Mouse (Mus musculus): ENCODE data around the gene Cers5. TPM values are rescaled to one million over a fixed set of nuclear protein-coding genes. Genes with fewer than 3 reads are reported as not detected.
"Not testable (repeated sequence)": the region's sequence is repeated elsewhere in the genome, so short reads cannot be mapped to it uniquely, and the experiment has no call there.

Gene Cers5
- polyA plus RNA-seq, 1 experiment from 2014 or later: 80.6 TPM

DNA sequence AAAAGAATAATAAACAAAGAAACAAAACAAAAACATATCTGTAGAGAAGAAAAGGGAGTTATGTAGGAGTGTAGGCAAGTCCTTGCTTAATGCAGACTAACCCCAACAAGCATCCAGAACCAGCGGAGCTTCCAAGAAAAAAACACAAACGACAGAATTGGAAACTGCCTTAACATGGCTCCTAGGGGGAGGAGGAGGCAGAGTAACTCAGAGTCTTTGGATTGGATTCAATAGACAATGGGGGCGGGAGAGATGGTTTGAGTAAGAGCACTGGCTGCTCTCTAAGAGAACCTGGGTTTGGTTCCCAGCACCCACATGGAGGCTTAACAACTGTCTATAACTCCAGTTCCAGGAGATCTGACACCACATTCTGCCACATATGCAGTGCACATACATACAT, 41.0 kb downstream of the Cers5 start:
- WGBS: 92% methylated on average over 3 of the region's 3 CpGs

DNA sequence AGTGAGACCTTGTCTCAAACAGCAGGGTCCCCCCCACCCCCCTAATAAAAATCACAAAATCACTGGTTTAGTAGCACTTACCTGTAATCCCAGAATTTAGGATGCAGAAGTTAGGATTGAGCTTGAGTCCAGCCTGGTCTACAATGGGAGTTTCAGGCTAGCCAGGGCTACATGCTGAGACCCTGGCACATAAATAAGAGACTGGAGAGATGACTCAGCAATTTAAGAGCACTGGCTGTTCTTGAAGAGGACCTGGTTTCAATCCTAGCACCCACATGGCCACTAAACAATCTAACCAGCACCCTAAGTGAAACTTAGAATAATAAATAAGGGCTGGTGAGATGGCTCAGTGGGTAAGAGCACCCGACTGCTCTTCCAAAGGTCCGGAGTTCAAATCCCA, 41.5 kb downstream of the Cers5 start:
- no peak for ATAC-seq (ENCODE audit: low FRiP score, low read depth)
- Histone ChIP-seq H3K9me3 (peaks cover 5% of the 10 kb centered on the region), H3K9ac (no peak overlapping the region), H3K4me3 (no peak overlapping the region), H3K36me3 (peaks cover 83% of the 10 kb centered on the region), H3K27me3 (no peaks in the 10 kb centered on the region), H3K4me2 (replicated peaks) (no peak overlapping the region), H3K27ac (no peak overlapping the region), H3K4me1 (peaks cover 5% of the 10 kb centered on the region)
- WGBS: 95% methylated on average over 2 of the region's 2 CpGs

More for the DNA sequence above, 41.0 kb downstream of the Cers5 start:
- H3K4me3 ChIP-seq: no peak overlapping the region
- H3K9me3 ChIP-seq: peaks cover 5% of the 10 kb centered on the region
- peaks cover 88% of the 10 kb centered on the region for H3K36me3 ChIP-seq
- no peak for ATAC-seq (ENCODE audit: low FRiP score, low read depth)
- peaks cover 1% of the 10 kb centered on the region for H3K4me1 ChIP-seq
- no peak overlapping the region for H3K27ac ChIP-seq
- no peak overlapping the region for H3K4me2 ChIP-seq (replicated peaks)
- H3K9ac ChIP-seq: no peak overlapping the region
- H3K27me3 ChIP-seq: no peaks in the 10 kb centered on the region

DNA sequence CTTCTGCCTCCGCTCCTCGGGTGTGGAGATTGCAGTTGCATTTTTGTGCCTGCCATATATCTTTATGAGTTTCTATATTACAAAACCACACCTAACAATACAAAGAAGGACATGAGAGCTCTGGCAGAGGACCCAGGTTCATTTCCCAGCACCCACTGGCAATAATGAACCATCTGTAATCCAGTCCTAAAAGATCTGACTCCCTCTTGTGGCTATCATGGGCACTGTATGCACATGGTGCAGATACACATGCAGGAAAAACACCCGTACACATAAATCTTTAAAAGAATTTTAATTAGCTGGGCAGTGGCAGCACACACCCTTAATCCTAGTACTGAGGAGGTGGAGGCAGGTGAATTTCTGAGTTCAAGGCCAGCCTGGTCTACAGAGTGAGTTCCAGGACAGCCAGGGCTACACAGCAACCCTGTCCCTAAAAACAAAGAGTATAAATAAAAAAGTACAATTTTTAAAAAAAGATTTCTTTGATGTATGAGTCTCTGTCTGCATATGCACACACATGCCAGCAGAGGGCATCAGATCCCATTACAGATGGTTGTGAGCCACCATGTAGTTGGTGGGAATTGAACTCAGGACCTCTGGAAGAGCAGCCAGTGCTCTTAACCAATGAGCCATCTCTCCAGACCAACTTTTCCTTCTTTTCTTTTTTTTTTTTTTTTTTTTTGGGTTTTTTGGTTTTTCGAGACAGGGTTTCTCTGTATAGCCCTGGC, 43.5 kb downstream of the Cers5 start:
- peaks cover 5% of the 10 kb centered on the region for H3K9me3 ChIP-seq
- peaks cover 15% of the 10 kb centered on the region for H3K4me1 ChIP-seq
- no peaks in the 10 kb centered on the region for H3K27me3 ChIP-seq
- no peak for ATAC-seq (ENCODE audit: low FRiP score, low read depth)
- H3K27ac ChIP-seq: no peak overlapping the region
- 96% methylated on average over 3 of the region's 4 CpGs for WGBS
- peaks cover 64% of the 10 kb centered on the region for H3K36me3 ChIP-seq
- no peak overlapping the region for H3K9ac ChIP-seq
- H3K4me2 ChIP-seq (replicated peaks): no peak overlapping the region
- H3K4me3 ChIP-seq: no peak overlapping the region

DNA sequence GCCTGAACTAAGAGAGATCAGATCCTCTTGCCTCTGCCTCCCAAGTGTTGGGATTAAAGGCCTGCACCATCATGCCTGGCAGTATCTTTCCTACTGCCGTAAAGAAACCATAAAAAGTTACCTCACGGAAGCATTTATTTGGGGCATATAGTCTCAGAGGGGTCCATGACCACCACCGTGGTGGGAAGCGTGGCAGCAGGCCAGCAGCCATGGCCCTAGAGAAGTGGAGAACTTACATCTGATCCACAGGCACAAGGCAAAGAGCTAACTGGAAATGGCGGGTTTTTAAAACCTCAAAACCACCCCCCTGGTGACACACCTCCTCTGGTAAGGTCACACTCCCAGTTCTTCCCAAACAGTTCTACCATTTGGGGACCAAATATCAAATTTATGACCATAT, 44.5 kb downstream of the Cers5 start:
- ATAC-seq (ENCODE audit: low FRiP score, low read depth): no peak
- no peak overlapping the region for H3K4me2 ChIP-seq (replicated peaks)
- H3K36me3 ChIP-seq: peaks cover 54% of the 10 kb centered on the region
- WGBS: 80% methylated on average over 5 of the region's 5 CpGs
- no peaks in the 10 kb centered on the region for H3K27me3 ChIP-seq
- no peak overlapping the region for H3K27ac ChIP-seq
- no peak overlapping the region for H3K9ac ChIP-seq
- H3K4me1 ChIP-seq: peaks cover 25% of the 10 kb centered on the region
- H3K4me3 ChIP-seq: no peak overlapping the region
- H3K9me3 ChIP-seq: peaks cover 5% of the 10 kb centered on the region

DNA sequence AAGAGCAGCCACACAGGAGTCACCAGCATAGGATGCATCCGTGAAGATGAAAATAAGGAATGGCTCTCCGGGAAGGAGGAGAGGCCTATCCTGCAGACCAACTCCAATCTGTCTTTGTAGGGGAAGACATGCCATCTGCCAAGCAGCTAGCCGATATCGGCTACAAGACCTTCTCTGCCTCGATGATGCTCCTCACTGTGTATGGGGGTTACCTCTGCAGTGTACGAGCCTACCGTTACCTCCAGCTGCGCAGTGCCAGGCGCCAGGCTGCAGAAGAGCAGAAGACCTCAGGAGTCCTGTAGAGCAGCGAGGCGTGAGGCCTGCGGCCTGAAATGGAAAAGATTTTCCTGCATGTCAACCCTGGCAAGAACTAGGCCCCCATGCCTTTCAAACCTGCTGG, 45.2 kb downstream of the Cers5 start:
- WGBS: 97% methylated on average over 12 of the region's 12 CpGs
- Histone ChIP-seq H3K4me2 (replicated peaks) (no peak overlapping the region), H3K9ac (no peak overlapping the region), H3K9me3 (peaks cover 5% of the 10 kb centered on the region), H3K4me1 (peaks cover 27% of the 10 kb centered on the region), H3K27ac (no peak overlapping the region), H3K4me3 (no peak overlapping the region), H3K36me3 (peaks cover 47% of the 10 kb centered on the region), H3K27me3 (no peaks in the 10 kb centered on the region)
- ATAC-seq (ENCODE audit: low FRiP score, low read depth): no peak

DNA sequence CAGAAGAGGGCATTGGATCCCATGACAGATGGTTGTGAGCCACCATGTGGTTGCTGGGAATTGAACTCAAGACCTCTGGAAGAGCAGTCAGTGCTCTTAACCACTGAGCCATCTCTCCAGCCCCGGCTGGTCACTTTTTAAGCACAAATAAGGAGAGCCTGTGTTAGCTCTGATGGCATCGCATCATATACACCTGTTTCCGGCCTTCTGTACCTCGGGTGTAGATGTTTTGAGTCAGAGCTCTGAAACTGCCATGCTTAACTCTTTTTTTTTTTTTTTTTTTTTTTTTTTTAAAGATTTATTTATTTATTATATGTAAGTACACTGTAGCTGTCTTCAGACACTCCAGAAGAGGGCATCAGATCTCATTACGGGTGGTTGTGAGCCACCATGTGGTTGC, 45.6 kb downstream of the Cers5 start:
- WGBS: 86% methylated on average over 4 of the region's 5 CpGs
- H3K36me3 ChIP-seq: peaks cover 46% of the 10 kb centered on the region
- H3K27ac ChIP-seq; H3K4me3 ChIP-seq; H3K9ac ChIP-seq; H3K27me3 ChIP-seq; H3K9me3 ChIP-seq; ATAC-seq (ENCODE audit: low FRiP score, low read depth): not testable (repeated sequence)
- H3K4me1 ChIP-seq: peaks cover 27% of the 10 kb centered on the region
- peak overlapping the region; percentile 85; the same call in 1 of the 2 replicates for H3K4me2 ChIP-seq (replicated peaks)

DNA sequence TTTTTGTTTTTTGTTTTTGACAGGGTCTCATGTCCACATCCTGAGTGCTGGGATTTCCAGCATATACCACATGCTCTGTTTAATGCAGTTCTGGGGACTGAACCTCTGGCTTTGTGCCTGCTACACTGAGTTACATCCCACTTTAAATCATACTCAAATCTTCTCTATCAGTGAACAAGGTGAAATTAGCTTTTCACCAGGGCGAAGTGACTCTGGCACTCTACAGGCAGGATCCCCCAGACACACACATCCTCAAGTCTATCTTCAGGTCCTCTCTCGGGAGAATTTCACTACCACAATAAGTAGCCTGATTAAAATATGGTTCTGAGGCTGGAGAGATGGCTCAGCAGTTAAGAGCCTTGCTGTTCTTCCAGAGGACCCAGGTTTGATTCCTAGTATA, 46.1 kb downstream of the Cers5 start:
- Histone ChIP-seq H3K4me1 (peaks cover 27% of the 10 kb centered on the region), H3K9ac (peak overlapping the region; percentile 98), H3K36me3 (peaks cover 46% of the 10 kb centered on the region), H3K27me3 (no peaks in the 10 kb centered on the region), H3K4me2 (replicated peaks) (peak overlapping the region; percentile 85), H3K27ac (no peak overlapping the region), H3K4me3 (peak overlapping the region; percentile 96), H3K9me3 (peaks cover 5% of the 10 kb centered on the region)
- WGBS: 71% methylated on average over 2 of the region's 2 CpGs
- no peak for ATAC-seq (ENCODE audit: low FRiP score, low read depth)

DNA sequence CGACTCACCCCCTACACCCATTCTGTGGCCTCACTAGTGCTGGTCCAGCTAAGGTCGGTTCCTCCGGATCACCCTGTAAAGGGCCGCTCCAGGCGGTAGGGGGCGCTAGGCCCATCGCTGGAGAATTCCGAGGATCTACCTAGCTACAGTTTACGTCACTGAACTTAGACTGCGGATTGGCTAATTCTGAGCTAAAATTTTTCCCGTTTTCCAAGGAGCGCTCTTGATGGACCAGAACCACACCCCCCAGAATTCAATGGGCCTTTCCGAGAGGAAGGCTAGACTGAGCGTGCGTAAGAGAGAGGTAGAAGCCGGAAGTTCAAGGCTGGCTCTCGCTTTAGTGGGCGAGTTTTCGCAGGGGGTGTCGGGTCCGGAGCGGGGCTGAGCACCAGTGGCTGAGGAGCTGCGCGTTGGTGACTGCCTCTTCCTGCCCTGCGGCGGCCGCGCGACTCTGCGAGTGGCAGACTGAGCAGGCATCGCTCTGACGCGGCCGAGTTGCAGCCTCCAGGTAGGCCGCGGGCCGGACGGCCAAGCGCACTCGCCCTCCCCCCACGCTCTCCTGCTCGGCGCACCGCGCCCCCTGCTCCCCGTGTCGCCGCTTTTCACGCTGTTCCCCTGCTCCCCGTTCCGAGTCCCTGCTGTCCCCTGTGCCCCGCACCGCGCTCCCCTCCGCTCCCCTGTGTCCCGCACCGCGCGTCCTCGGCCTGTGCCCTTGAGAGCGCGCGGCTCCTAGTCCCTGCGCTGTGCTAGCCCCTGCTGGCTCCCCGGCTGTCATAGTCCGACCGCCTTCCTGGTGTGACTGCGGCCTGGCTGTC, 47.1 kb downstream of the Cers5 start, which contains the start of gene Cox14:
Gene Cox14, plus strand, starts transcription at position 278 of the 815 bp plus-strand sequence.
- Histone ChIP-seq H3K27me3 (no peaks in the 10 kb centered on the region), H3K4me2 (replicated peaks) (peak within 1 kb of the TSS; percentile 85), H3K4me3 (peak within 1 kb of the TSS; percentile 96), H3K27ac (peak within 1 kb of the TSS; percentile 93), H3K36me3 (peaks cover 43% of the 10 kb centered on the region), H3K9ac (peak within 1 kb of the TSS; percentile 98), H3K4me1 (peaks cover 27% of the 10 kb centered on the region), H3K9me3 (peaks cover 5% of the 10 kb centered on the region)
- ATAC-seq (ENCODE audit: low FRiP score, low read depth): peak; percentile 96
- WGBS: under 1% methylated on average over 68 of the region's 68 CpGs

DNA sequence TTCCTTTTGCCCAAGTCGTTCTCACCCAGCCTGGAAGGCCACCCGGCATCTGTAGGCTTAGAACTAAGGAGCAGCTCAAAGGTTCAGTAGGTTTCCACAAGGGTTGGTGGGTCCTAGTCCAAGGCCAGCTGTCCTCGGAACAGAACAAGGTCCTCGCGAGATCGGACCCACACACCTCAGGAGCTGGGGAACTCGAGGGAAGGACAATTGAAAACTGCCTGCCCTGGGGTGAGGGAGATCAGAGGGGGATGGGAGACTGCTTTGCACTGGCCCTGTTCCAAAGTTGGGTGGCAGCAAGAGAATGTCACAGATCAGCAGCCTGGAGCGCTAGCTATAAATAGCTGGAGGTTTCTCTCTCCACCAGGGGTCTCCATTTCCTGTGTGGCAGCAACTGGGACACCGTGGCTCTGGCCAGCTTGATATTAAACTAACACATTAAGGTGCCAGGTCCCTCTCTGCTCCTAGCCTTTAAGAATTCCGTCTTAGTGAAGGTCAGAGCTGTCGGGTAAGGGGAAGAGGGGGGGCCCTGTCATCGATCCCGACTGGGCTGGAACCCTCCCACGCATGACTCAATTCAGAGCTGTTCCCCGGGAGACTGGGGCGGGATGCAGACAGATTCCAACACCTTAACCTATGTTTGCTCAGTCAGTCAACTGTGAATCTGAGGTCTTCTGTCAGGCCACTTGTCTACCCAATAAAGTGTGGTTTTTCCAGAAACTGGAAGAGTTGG, 48.2 kb downstream of the Cers5 start:
- Histone ChIP-seq H3K4me3 (peak overlapping the region; percentile 96), H3K9me3 (peaks cover 5% of the 10 kb centered on the region), H3K27me3 (no peaks in the 10 kb centered on the region), H3K4me2 (replicated peaks) (peak overlapping the region; percentile 70), H3K27ac (peak overlapping the region; percentile 61), H3K36me3 (peaks cover 37% of the 10 kb centered on the region), H3K9ac (peak overlapping the region; percentile 48; the same call in 1 of the 2 replicates), H3K4me1 (peaks cover 27% of the 10 kb centered on the region)
- WGBS: 15% methylated on average over 16 of the region's 16 CpGs
- ATAC-seq (ENCODE audit: low FRiP score, low read depth): 0 out of 2 replicates have a peak, but pooled peaks have one; percentile 3

DNA sequence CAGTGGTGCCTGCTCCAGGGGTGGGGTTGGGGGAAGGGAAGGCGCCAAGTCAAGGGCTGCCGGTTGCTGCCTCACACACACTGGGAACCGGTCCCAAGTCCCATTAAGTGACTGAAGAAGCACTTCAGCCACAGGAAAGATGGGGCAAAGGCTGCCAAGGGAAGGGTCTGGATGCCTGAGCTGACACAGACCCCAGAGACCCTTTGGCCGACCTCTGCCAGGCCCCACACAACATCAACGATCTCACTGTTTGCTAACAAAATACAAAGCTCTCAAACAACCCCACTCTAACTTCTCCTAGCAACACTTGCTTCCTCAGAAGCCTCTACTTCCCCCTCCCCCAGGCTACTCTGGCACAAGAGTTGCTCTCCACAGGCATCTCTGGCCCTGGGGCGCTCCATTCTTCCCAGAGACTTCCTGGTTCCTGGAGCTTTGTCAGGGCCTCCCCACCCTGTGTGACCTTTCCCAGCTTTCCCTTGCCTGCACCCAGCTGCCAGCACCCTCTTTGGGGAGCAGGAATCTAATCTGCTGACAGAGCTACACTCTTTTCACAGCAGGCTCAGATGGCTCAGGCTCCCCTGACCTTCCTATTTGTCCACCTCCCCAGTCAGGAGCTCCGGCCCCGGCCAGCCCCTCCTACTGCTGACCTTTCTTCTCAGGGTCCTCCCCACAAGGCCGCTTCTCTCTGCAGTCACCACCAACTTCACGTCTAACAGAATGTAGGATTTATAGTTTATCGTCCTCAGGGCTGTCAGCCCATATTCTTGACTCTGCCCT, 49.0 kb downstream of the Cers5 start:
- Histone ChIP-seq H3K27me3 (no peaks in the 10 kb centered on the region), H3K9me3 (no peaks in the 10 kb centered on the region), H3K36me3 (peaks cover 33% of the 10 kb centered on the region), H3K4me1 (peaks cover 27% of the 10 kb centered on the region), H3K4me2 (replicated peaks) (peak overlapping the region; percentile 70), H3K9ac (0 out of 2 replicates have a peak overlapping the region, but pooled peaks have one; percentile 35), H3K4me3 (no peak overlapping the region), H3K27ac (peak overlapping the region; percentile 61)
- no peak for ATAC-seq (ENCODE audit: low FRiP score, low read depth)
- WGBS: 36% methylated on average over 11 of the region's 11 CpGs

DNA sequence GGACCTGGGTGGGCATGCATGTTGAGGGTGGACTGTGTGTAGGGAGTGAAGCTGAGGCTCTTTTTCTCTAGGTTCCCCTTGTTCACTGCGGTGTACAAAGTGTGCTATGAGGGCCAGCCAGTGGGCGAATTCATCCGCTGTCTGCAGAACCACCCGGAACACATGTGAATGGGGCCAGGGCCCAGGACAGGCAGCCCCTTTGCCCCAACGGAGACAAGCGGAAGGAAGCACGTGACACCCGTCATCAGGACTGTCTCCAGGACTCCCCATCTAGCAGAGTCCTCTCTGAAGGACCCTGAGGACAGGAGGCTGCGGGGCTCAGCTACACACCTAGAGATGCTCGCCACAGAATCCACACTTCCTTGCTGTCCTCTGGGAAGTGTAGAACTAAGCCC, 49.6 kb downstream of the Cers5 start:
- Histone ChIP-seq H3K9ac (0 out of 2 replicates have a peak overlapping the region, but pooled peaks have one; percentile 35), H3K36me3 (peaks cover 33% of the 10 kb centered on the region), H3K4me3 (no peak overlapping the region), H3K9me3 (no peaks in the 10 kb centered on the region), H3K27me3 (no peaks in the 10 kb centered on the region), H3K27ac (no peak overlapping the region), H3K4me1 (peaks cover 27% of the 10 kb centered on the region), H3K4me2 (replicated peaks) (no peak overlapping the region)
- WGBS: 79% methylated on average over 10 of the region's 10 CpGs
- no peak for ATAC-seq (ENCODE audit: low FRiP score, low read depth)
